Mouse (Mus musculus) erythroid progenitor cell, adult 5-6 weeks (primary cell): Measurements from ENCODE around the gene Uhrf1bp1. TPM values are rescaled to one million over a fixed set of nuclear protein-coding genes. Genes with fewer than 3 reads are reported as not detected.
A peak's percentile ranks its signal among the peaks of the same experiment; 100 is the strongest.

Experiments used
- ATAC-seq: replicated peaks from 2 replicates; pipeline ENCODE4 v1.8.0; 2016; ENCODE audit warnings: moderate number of reproducible peaks, mild to moderate bottlenecking, moderate TSS enrichment, inconsistent platforms; ENCODE audit not compliant: poor library complexity, low FRiP score, severe bottlenecking
- total RNA-seq, 2 experiments: library from RNA; stranded (forward) in 1 of 2; stranded (reverse) in 1 of 2; fragments of 150-400 nt in 1 of 2; fragments of 186-747, 209-891 nt in 1 of 2; gene quantifications; 2 replicates each; pipeline versions ENCODE4 v1.2.3 to v1.2.4; 2015 to 2017; ENCODE audit warnings: low replicate concordance in 2 of 2

Uhrf1bp1 gene
- total RNA-seq, 2 experiments from 2014 or later: 2.9 to 4.2 TPM

DNA sequence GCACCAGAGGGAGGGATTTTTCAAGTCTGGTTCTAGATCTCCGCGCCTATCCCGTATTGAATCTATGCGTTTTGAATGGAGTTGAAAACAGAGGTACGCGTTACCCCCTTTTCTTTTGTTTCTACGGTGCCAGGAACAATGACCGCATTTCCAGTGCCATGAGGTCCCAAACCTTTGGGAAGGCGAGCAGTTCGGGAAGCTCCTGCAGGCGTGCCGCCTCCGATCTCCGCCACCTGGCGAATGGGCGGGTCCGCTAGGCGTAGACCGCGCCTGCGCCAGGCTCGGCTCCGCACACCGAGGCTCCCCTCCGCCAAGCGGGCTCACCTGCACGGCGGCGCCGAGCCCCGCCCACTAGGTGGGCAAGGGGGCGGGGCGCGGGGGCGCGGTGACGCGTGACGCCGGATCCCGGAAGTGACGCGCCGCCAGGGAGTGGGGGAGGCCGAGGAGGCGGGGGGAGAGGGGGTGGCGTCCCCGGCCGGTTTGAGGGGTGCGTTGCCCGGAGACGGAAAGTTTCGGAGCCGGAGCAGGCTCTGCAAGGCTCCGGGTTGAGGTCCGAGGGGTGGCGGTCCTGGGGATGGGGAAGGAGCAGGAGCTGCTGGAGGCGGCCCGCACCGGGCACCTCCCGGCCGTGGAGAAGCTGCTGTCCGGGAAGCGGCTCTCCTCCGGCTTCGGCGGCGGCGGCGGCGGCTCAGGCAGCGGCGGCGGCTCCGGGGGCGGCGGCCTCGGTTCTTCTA is 52.8 kb downstream of the Uhrf1bp1 start, which contains the start of gene Anks1:
Gene Anks1 (plus strand): TSS at position 419 of the 734 bp plus-strand sequence.
- ATAC-seq: peak; percentile 69

DNA sequence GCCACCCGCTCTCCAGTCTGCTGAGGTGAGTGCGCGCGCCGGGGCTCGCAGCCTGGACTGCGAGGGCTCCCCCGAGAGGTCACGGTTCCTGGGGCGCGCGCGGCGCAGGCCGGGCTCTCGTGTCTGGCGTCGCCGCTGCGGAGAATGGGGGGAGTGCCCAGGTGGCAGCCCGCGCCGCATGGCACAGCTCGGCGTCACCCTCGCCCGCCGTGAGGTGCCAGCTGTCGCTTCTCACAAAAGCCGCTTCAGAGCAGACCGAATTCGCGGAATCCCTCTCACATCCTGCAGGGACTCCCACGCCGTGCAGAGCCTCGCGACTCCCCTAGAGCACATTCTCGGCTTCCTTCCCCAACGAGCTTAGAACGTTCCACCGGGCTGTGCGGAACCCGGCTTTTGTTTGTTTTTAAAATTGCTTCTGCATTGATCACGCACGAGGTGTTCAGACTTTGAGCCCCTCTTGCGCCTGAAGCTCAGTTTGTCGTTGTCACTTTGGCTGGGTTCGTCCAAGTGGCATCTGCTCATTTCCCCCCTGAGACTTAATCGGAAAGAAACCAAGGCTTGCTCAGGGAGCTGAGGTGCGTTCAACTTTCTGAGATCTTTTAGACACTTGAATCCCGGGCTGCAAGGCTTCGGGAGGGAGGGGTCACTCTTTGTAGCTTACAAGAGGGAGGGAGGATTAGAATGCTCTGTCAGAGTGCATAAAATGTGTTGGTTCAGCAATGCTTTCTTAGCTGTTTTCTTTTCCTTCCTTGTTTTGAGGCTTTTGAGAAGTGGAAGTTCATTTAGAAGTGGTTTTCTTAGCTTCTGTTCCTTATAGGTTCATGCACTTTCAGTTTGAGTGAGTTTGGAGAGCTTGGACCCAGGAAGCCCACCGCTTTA is 53.6 kb downstream of the Uhrf1bp1 start, which contains the start of gene Taf11:
Gene Taf11 (minus strand): TSS at position 223 of the 879 bp plus-strand sequence.
- ATAC-seq: peak; percentile 18; the same call in 1 of the 2 replicates

DNA sequence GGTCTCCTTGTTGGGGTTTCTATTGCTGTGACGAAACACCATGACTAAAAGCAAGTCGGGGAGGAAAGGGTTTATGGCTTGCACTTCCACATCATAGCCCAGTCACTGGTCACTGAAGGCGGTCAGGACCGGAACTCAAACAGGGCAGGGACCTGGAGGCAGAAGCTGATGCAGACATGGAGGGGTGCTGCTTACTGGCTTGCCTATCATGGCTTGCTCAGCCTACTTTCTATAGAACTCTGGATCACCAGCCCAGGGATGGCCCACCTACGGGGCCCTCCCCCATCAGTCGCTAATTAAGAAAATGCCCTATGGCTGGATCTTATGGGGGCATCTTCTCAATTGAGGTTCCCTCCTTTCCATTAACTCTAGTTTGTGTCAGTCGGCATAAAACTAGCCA is 55.1 kb downstream of the Uhrf1bp1 start:
- no peak for ATAC-seq

DNA sequence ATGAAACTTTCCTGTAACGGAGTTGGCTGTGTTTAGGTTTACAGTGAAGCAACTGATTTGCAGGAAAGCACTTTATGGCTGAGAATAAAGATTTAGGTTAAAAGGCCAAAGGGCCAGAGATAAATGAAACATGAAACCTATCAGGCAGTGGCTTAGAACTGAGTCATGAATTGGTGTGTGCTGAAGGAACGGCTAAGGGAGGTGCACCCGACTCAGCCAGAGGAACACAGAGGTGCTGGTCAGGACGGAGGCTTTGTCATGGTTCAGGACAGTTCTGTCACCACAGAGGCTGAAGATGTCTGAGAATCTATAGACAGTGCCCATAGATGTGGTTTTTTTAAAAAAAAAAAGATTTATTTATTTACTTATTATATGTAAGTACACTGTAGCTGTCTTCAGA is 58.5 kb downstream of the Uhrf1bp1 start:
- ATAC-seq: no peak

DNA sequence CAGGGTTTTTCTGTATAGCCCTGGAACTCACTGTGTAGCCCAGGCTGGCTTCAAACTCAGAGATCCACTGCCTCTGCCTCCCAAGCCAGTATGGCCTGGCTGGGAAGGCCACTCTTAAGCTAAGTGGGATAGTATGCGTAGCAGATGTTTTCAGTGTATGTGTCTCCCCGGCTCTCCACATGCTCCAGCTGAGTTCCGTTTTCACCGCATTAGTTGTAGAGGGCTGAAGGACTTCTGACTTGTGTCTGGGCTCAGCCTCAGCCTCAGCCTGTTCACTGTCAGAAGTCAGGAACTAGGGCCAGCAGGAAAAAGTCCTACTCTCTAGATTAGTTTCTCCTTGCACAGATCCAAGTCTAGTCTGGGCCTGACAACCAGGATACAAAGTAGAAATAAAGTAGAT is 60.1 kb downstream of the Uhrf1bp1 start:
- no peak for ATAC-seq

DNA sequence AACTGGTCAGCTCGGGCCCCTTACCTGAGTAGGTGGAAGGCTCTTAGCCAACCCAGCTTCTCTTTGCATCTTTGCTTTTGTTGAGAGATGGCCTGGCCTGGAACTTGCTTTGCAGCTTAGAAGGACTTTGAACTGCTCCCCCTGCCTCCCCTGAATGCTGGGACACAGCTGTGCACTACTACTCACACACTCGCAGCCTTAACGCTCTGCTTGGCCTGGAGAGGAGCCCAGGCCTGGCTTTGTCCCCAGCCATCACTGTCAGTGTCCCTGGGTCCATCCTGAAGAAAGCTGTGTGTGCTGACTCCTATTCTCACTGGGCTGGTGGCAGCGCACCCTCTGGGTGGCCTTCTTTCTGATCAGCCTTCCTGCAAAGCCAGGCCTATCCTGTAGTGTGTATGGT is 64.4 kb downstream of the Uhrf1bp1 start:
- ATAC-seq: no peak

DNA sequence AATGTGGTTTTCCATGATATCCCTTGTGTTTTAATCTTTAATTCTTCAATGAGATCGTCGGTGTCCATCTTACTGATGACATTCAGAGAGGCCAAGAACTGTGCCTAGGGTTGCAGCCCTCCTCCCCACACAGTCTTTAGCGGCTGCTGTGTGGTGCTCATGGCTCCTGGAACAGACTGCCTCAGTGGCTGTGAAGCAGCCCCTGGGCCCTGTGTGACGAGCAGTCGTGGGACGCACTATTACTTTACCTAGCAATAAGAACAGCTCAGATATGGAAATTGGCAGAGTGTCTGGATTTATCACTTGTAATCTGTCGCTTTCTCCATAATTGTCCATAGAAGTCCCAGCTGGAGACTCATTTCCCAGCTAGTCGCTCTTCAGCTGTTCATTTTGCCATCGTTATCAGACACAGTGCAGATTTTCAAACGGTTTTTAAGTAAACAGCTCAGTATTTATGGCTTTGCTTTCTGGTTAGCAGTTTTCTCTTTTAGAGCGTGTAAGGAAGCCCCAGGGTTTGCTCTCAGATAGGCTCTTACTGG is 66.0 kb downstream of the Uhrf1bp1 start:
- ATAC-seq: no peak

DNA sequence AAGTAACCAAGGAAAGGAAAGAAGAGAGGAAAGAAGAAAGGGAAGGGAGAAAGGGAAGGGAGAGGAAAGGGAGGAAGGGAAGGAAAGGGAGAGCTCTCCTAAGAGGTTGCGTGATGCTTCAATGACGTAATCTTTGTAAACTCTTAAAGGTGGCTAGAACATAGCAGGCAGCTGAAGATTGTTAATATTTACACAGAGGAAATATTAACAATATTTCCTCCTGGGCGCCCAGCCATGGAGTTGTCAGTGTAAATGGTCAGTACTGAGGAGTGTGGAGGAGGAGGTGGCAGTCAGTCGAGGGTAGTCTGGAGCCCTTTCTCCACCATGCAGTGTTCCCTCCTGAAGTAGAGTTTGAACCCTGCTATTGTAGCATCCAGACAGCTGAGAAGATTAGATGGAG is 68.8 kb downstream of the Uhrf1bp1 start:
- no peak for ATAC-seq

DNA sequence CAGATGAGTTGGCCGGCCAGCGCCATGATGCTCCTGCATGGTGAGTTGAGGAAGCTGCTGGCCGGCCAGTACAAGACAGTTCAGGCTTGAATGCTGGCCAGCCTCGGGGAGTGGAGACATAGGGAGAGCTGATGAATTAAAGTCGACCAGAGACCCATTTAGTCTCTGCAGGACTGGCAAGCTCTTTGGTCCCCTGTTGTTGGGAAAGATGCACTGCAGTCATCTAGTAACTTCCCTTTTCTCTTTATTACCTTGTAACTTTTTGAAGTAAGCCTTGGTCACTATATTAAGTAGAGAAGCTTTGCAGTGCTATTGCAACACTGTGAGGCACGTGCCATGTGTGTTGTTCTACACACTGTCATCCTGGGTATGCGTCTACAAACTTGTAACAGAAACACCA is 69.3 kb downstream of the Uhrf1bp1 start:
- ATAC-seq: no peak

DNA sequence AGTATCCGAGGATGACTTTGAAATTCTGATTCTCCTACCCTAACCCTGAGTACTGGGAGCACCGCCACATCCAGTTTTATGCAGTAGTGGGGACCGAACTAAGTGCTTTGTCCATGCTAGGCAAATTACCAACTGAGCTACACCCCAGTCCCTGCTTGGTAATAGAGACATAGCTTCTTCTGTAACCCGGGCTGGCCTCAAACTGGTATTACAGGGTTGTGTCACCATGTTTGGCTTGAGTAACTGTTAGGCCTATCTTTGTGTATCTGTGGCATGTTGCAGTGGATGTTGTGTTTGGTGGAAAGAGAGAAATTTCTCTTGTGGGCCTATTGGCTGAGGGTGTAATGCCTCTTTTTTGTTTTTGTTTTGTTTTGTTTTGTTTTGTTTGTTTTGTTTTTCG is 74.0 kb downstream of the Uhrf1bp1 start:
- no peak for ATAC-seq

DNA sequence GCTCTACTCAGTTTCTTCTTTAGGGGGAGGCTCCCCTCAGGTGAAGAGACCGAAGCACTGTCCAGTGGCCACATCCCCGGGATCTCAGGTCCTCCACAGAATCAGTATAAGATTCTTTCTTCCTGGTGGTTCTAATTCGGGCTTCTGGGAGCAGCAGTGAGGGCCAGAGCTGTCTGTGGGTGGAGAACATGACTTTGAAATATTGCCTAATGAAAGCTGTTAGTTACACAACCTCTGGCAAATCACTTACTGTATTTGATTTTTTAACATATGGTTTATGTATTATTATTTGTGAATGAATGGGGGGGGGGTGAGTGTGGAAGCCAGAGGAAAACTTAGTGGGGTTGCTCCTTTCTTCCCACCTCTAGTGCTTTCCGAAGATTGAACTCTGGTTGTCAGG is 75.6 kb downstream of the Uhrf1bp1 start:
- no peak for ATAC-seq

DNA sequence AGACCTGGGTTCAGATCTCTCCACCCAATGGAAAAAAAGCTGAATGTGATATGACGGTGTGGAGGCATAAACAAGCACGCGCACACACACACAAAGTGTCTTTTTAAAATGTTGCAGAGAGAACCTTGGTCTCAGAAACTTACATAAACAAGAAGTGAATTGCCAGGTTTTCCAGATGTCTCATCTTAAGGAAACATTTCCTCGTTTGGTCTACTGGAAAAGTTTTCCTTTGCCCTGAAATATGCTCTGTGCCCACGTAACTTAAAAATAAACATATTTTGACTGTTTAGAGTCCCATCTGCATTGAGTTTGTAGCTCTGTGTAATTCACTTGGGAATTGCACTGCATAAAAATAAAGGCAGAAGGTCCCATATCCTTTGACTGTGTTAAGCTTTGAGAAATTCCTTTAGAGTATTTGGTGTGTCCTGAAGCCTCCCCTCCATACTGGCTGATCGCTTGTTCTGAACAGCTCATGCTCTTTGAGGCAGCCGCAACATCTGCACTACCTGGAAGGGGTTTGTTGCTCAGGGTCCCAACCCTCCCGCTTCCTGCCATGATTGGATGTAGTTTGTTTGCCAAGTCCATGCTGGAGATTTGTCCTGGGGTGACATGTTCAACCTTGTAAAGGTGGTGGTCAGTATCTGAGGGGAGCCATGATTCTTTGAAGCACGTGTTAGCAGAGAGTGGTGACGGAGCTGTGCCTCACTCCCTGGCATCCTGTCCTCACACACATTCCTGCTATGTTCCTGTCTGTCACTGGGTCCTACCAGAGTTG is 78.1 kb downstream of the Uhrf1bp1 start:
- no peak for ATAC-seq

DNA sequence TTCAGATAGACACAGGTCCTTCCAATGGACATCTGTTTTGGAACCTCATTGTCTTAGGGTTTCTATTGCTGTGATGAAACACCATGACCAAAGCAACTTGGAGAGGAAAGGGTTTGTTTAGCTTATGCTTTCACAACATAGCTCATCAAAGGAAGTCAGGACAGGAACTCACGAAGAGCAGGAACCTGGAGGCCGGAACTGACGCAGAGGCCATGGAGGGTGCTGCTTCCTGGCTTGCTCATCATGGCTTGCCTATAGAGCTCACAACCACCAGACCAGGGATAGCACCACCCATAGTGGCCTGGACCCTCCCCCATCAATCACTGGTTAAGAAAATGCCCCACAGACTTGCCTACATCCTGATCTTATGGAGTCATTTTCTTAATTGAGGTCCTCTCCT is 78.8 kb downstream of the Uhrf1bp1 start:
- no peak for ATAC-seq

DNA sequence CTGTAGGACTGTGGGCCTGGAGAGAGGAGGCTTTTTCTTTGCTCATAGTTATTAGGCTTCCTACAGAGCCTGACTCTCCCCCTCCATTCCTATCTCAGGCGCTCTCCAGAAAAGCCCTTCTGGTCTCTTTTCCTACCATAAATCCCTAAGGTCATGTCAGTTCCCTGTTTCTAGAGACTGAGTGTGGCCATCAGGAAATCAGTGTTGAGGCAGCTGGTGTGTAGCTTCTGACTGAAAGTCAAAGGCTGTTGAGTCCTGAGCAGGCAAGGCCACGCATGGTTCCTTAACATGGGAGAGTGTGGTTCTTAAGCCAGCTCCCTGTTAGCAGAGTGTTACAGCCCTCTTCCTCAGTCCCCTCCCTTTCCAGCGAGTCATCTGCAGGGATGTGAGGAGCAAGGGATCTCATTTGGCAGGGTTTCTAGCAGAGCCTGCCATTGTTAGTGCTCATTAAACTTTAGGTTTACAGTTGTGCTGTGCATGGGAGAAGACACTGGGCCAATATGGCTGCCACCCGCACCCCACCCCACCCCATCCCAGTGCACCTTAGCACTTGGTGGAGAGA is 80.9 kb downstream of the Uhrf1bp1 start:
- no peak for ATAC-seq

DNA sequence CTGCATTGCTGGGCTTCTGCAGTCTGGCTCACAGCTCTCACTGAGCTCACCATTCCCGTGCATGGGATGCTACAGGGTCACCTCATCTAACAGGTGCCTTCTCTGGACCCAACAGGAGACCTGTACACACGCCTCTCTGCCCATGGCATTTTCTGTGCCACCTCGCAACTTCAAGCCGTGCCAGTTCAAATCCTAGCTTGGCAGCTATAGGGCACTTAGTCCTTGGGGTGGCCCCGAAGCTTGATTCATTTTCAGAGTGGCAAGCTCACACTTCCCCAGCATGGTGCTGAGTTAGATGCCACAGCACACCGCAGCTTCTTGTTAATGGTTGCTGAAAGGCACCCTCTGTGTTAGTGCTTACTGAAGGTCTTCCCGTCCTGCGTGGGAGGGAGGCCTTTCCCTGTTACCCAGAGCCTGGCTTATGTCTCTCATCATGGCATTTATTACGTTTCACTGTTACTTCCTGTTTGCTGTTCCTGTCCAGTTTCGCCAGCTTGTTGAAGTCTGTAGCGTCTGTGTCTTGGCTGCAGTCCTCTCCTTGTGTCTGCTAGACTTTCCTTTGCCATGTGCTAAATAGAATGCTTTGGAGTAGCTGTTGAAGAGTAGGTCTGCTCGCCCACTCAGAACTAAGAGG is 82.0 kb downstream of the Uhrf1bp1 start:
- ATAC-seq: no peak

DNA sequence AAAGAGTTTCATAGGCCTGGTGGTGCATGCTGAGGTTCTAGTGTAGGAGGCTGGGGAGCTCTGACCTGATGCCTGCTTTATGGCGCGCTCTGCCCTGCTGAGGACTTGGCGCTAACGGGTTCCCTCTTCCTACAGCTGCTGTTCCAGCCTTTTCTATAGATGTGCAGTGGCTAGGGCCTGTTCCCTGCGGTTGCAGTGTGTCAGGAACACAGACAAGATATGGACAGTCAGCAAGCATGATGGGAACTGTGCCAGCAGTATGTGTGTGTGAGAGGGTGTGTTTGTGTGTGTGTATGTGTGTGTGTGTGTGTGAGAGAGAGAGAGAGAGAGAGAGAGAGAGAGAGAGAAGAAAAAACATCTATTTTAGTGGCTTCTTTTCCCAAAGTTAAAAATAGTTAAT is 82.8 kb downstream of the Uhrf1bp1 start:
- ATAC-seq: no peak

DNA sequence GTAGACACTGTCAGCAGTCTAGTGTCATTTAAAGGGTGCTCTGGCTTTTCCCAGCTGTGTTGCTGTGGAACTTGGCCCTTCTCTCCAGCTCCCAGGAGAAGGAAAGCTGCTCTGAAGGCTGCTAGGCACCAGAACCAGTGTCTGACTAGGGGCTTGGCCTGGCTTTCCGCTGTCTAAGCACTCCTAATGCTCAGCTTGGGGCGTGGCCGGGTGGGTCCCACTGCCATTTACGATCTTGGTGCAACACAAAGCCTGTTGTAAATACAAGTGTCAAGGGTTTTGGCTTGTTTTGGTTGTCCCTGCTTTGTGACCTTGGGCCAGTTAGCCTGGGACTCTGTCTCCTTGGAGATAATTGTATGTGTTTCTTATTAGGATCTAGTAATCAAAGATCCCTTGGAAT is 84.1 kb downstream of the Uhrf1bp1 start:
- no peak for ATAC-seq

DNA sequence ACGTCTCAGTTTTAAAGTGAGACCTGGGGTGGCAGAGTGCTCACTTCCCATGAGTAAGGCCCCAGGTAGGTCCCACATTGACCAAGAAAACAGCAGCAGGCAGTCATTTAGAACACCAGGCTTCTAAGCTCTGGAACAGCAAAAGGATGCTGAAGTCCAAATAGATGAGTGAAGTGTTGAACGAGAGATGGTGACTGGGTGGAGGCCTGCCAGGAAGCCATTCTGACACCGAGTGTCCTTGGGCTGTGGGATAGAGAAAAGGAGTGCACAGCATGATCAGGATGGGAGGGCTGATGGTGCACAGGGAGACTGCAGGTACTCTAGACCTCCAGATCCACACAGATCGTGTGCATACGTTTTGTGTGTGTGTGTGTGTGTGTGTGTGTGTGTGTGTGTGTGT is 84.9 kb downstream of the Uhrf1bp1 start:
- no peak for ATAC-seq

DNA sequence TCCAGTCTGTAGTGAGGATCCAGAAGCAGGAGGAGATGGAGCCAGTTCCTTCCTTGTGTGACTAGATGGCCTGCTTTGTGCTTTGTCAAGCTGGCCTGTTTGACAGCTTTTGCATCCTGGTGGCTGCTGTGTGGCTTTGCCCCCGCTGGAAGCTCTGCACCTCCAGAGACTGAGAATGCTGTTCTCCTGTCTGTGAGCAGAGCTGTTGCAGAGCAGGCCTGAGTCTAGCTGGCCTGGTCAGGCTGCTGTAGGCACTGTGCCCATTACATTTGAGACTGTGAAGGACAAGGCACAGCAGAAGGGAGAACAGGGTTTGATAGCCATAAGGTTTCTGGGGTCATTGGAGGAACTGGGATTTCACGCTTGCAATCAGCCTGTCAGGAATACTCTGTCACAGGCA is 85.5 kb downstream of the Uhrf1bp1 start:
- ATAC-seq: no peak
